In the genomic region with DNA sequence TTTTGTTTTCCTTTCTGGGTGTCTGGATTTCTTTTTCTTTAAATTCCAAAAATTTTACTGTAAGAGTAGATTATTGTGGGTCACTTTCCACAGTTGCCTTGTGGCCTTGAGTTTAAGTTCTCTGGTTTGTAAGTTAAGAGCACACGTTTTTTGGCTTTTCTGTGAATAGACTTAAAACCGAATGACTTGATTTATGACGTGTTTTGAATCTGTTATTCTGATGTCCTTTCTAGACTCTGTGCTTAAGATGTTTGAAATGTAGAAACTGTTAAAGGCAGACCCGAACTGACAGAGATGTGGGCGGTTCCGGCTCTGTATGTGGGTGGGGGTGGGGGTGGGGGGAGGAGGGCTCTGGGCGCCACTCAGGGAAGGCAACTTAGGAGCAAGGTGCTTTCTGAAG, we compare ENCODE assay signal across 19 mouse cellular contexts.
A peak's percentile ranks its signal among the peaks of the same experiment; 100 is the strongest.
DNase-seq lines count a peak whose midpoint lies in the region; ATAC-seq and TF ChIP-seq lines count a peak whose summit lies in the region.
"Had no signal": no experiment of that assay in that cellular context is flagged by ENCODE, and none has a peak within 500 bp of the region (broad histone marks: within the 10 kb centered on the region; RNA-seq: fewer than 3 reads in every experiment).

No protein-coding gene starts in this region.

- no peak overlapping the region for H3K9ac ChIP-seq in heart, embryonic 13.5 days
- H3K9ac ChIP-seq: hindbrain, embryonic 13.5 days; midbrain, embryonic 13.5 days had no signal

- H3K36me3 ChIP-seq in heart, embryonic 13.5 days: peaks cover 39% of the 10 kb centered on the region
- H3K36me3 ChIP-seq: hindbrain, embryonic 13.5 days; midbrain, embryonic 13.5 days had no signal

- ATAC-seq in heart, embryonic 13.5 days (ENCODE audit: extremely low read depth, insufficient number of reproducible peaks, low FRiP score, low TSS enrichment): no peak
- no peak for ATAC-seq in megakaryocyte, adult 5-6 weeks (ENCODE audit: poor library complexity, severe bottlenecking)
- ATAC-seq: intestine, embryonic 16.5 days; midbrain, embryonic 13.5 days had no signal

- peak overlapping the region; percentile 27; the same call in 1 of the 2 replicates for H3K4me2 ChIP-seq in heart, embryonic 13.5 days
- H3K4me2 ChIP-seq: hindbrain, embryonic 13.5 days; liver, embryonic 11.5 days; midbrain, embryonic 13.5 days had no signal

- no peak for DNase-seq in heart, postnatal 14 days
- DNase-seq in layer of hippocampus, adult 2 months (ENCODE audit: low spot score in 2 of 2): no peak
- DNase-seq in layer of hippocampus, postnatal 10 days (ENCODE audit: low spot score in 2 of 2): no peak
- DNase-seq in induced T-regulatory cell, adult 2 months (ENCODE audit: low read depth): peak; percentile 75
- no peak for DNase-seq in right cerebral cortex, postnatal 4 days
- DNase-seq: adrenal gland, postnatal 25 days; cerebellum, postnatal 10 days; embryo, embryonic 11 days; lung, postnatal 4 days; right cerebral cortex, adult 18-20 months; spleen, adult 18-20 months; thymus, postnatal 14 days had no signal

- H3K27ac ChIP-seq in heart, embryonic 13.5 days (replicated peaks): peak overlapping the region; percentile 77
- peak overlapping the region; percentile 59; the same call in 1 of the 2 replicates for H3K27ac ChIP-seq in layer of hippocampus, adult 2 months
- peak overlapping the region; percentile 60; the same call in 1 of the 2 replicates for H3K27ac ChIP-seq in brown adipose tissue, adult 24 weeks (replicated peaks; ENCODE audit: low read depth, low read length)
- H3K27ac ChIP-seq: hindbrain, embryonic 13.5 days; midbrain, embryonic 13.5 days had no signal

- no peak overlapping the region for H3K4me3 ChIP-seq in heart, embryonic 13.5 days
- H3K4me3 ChIP-seq in layer of hippocampus, adult 2 months: no peak overlapping the region; the same call in 1 of the 2 replicates
- H3K4me3 ChIP-seq in brown adipose tissue, adult 24 weeks (ENCODE audit: insufficient read depth, low read depth, low read length): no peak overlapping the region
- H3K4me3 ChIP-seq: hindbrain, embryonic 13.5 days; midbrain, embryonic 13.5 days had no signal

- intact Hi-C loops in heart, postnatal 14 days (cut with DNase I): loop anchor here (5.0 kb wide), 1 partner anchor 275 kb away; no protein-coding TSS in a partner anchor

- H3K4me1 ChIP-seq in heart, embryonic 13.5 days: peaks cover 99% of the 10 kb centered on the region
- H3K4me1 ChIP-seq in brown adipose tissue, adult 24 weeks (ENCODE audit: control insufficient read depth, insufficient read depth, insufficient read length, low read length): peaks cover 32% of the 10 kb centered on the region

- no peaks in the 10 kb centered on the region for H3K27me3 ChIP-seq in heart, embryonic 13.5 days (replicated peaks)
- H3K27me3 ChIP-seq: hindbrain, embryonic 13.5 days; midbrain, embryonic 13.5 days had no signal

- 67% methylated on average over 7 of the region's 7 CpGs for WGBS in heart, embryonic 13.5 days

- H3K9me3 ChIP-seq in heart, embryonic 13.5 days: no peaks in the 10 kb centered on the region
- H3K9me3 ChIP-seq: hindbrain, embryonic 13.5 days; midbrain, embryonic 13.5 days had no signal

- TF ChIP-seq CTCF in layer of hippocampus, adult 2 months (conservative IDR thresholded peaks at IDR 0.05): no peak
